Mouse (Mus musculus) stomach, postnatal 0 days (tissue): ENCODE data around the gene Cdv3.

Experiments
- CTCF ChIP-seq: IDR thresholded peaks from 2 replicates; pipeline ENCODE4 v1.5.1; 2016; ENCODE audit warnings: antibody characterized with exemption, low read depth, mild to moderate bottlenecking, moderate library complexity
- EP300 ChIP-seq: optimal IDR thresholded peaks from 2 replicates; pipeline ENCODE3; 2016; ENCODE audit warnings: antibody characterized with exemption

DNA sequence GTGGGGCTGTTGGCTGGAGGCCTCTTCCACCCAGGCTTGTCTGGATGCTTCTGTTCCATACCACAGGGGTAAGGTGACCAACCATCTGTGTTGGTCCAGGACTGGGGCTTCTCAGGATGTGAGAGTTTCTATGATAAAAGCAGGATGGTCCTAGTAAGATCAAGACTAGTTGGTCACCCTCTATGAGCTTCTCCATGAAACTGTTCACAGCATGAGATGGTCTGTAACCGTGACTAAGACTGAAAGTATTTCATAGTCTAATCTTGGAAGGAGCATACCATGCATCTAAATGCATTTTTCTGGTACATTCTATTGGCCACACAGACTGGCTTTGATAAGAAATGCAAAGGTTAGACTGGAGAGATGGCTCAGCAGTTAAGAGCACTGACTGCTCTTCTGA lies 17.9 kb upstream of the Cdv3 start:
- TF ChIP-seq EP300 (no peak), CTCF (no peak)
